Mouse (Mus musculus) right cerebral cortex, postnatal 14 days (tissue): ENCODE data around the gene Sec24b.

Experiments
- DNase-seq: peaks from one replicate; pipeline ENCODE4 v3.0.0; 2022

Gene Sec24b

GRCm38 (mm10) chr3:129970529-129971515, 90.5 kb downstream of the Sec24b start:
- no peak for DNase-seq

- no peak for DNase-seq
Measured at GRCm38 (mm10) chr3:129969432-129970395, 91.6 kb downstream of the Sec24b start, which contains the start of gene Mcub. Gene Mcub (minus strand): TSS chr3:129970206.

GRCm38 (mm10) chr3:129969031-129969430, 92.3 kb downstream of the Sec24b start:
- DNase-seq = no peak

GRCm38 (mm10) chr3:129967874-129968273, 93.5 kb downstream of the Sec24b start:
- DNase-seq = no peak

GRCm38 (mm10) chr3:129964681-129965080, 96.7 kb downstream of the Sec24b start:
- DNase-seq = no peak

- no peak for DNase-seq
Measured at GRCm38 (mm10) chr3:129962533-129962932, 98.8 kb downstream of the Sec24b start.

- no peak for DNase-seq
Measured at GRCm38 (mm10) chr3:129953296-129953695, 108.1 kb downstream of the Sec24b start.

GRCm38 (mm10) chr3:129949158-129949773, 112.1 kb downstream of the Sec24b start:
- DNase-seq = no peak

- DNase-seq = peak; percentile 8
Measured at GRCm38 (mm10) chr3:129948359-129948758, 113.0 kb downstream of the Sec24b start.

- DNase-seq = no peak
Measured at GRCm38 (mm10) chr3:129946217-129946914, 115.0 kb downstream of the Sec24b start.

GRCm38 (mm10) chr3:129943813-129944212, 117.5 kb downstream of the Sec24b start:
- no peak for DNase-seq

GRCm38 (mm10) chr3:129941291-129941690, 120.1 kb downstream of the Sec24b start:
- no peak for DNase-seq

GRCm38 (mm10) chr3:129940780-129941179, 120.6 kb downstream of the Sec24b start:
- DNase-seq = no peak

GRCm38 (mm10) chr3:129939058-129939457, 122.3 kb downstream of the Sec24b start:
- DNase-seq = no peak

- no peak for DNase-seq
Measured at GRCm38 (mm10) chr3:129937848-129938247, 123.5 kb downstream of the Sec24b start.

GRCm38 (mm10) chr3:129936561-129936960, 124.8 kb downstream of the Sec24b start:
- no peak for DNase-seq
